Mouse (Mus musculus): ENCODE data around the gene Cwc15. TPM values are rescaled to one million over a fixed set of nuclear protein-coding genes. Genes with fewer than 3 reads are reported as not detected.

The Cwc15 gene
- polyA plus RNA-seq, 1 experiment = 11.5 TPM

DNA sequence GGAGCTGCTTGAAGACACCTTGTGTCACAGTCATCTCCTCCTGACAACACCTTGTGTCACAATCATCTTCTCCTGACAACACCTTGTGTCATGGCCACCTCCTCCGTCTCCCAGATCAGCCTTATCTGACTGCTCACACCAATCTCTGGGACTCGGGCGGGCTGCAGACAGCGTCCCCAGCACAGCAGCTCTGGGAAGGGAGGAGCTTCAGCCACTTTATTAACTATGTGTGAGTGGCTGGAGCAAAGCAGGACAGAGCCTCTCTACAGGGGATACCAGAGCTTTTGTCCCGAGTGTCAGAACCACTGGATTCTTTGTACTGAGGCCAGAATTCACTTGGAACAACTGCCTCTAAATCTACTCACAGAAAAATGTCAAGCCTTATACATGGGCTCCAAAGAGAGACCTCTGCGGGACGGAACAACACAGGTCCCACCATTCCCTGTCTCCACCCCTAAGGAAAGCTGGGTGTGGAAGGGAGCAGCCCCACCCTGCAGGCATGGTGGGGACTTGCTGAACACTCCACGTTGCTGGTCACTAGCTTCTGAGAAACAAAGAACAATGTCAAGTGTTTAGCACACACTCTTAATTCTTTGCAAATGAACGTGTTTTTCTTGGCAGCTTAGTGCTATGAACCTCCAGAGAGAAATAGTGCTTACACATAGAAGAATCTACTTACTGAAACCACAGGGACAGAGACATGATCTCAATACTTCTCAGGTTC is 43.8 kb downstream of the Cwc15 start:
- no peak for TF ChIP-seq GATA1 (IDR thresholded peaks at IDR 0.05; ENCODE audit: low read length)

DNA sequence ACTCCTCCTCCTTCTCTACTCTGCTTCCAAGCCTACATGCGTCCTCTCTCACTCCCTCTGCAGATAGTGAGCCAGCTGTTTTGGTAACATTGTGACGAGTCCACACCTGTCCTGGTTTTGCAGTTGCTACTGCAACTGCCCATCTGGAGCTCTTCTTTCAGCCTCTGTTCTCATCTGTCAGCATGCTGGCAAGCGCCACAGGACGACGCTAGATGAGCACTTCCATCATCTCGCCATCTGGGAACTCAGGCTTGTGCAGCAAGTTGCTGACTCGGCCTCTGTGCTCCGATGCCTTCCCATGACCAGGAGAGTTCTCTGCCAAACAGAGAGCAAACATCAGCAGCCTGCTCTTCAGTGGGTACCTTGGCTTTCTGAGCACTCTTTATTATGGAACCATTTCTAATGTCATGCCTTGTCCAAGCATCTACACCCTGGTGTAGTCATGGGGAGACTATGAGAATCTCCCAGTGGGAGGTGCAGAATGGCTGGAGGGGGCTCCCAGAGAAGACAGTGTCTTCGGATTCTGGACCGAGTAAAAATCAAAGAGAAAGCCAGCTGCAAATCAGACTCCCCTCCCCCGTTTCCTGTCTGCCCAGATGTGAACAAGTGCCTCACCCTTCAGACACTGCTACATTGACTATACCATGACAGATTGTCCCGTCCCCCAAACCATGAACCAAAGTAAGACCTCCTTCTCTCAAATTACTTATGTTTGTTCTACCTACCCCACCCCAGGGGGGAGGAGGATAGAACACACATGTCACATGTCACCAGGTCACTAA is 47.4 kb downstream of the Cwc15 start:
- no peak for TF ChIP-seq GATA1 (IDR thresholded peaks at IDR 0.05; ENCODE audit: low read length)

DNA sequence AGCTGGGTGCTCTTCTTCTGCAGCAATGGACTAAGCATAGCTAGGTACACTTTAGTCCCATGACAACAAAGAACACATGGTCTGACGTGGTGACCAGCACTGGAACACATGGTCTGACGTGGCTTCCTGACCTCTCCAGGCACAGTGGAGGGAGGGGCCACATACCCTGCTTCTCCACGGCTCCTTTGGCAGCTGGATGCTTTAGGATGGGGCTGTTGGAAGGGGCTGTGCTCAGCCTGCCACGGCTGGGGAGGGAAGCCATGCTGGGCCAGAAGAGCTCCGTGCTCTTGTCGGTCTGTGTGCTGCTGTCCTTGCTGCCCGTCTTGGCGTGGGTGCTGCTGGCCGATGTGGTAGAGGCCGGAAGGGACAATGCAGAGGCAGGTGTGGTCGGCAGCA is 47.9 kb downstream of the Cwc15 start:
- TF ChIP-seq GATA1 (IDR thresholded peaks at IDR 0.05; ENCODE audit: low read length) = no peak

DNA sequence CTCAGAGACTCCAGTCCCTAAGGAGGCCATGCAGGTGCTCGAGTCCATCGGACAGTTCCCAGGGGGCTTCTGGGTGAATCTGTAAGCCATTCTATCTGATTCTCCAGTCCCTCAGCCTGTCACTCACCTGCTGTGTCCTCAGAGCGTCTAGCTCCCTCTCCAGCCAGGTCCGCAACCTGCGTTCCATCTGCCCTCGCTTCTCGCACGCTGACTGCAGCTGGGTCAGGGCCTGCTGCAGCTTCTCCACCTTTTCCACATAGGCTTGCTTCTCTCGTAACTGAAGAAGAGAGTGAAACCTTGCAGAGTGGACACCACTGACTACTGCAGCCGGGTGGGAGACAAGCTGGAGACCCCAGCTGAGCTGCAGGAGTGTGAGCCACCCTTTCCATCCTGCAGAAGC is 57.9 kb downstream of the Cwc15 start:
- TF ChIP-seq GATA1 (IDR thresholded peaks at IDR 0.05; ENCODE audit: low read length) = no peak

DNA sequence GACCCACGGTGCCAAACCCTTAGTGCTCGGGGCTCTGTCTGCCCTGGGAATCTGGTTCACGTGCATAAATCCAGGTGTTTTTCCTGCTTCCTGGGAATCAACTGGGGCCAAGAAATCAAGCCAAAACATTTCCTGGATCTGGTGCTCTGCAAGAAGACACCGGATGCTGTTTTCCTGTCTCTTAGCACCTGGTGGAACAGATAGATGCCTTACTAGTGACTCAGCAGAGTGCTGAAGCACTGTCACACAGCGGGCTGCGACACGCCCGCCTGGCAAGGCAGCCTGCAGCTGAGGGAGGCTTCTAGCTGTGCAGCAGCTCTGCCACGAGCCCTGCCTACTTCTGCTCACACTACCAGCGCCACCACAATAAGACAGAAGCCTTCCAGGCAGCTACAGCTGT is 59.0 kb downstream of the Cwc15 start:
- no peak for TF ChIP-seq GATA1 (IDR thresholded peaks at IDR 0.05; ENCODE audit: low read length)

DNA sequence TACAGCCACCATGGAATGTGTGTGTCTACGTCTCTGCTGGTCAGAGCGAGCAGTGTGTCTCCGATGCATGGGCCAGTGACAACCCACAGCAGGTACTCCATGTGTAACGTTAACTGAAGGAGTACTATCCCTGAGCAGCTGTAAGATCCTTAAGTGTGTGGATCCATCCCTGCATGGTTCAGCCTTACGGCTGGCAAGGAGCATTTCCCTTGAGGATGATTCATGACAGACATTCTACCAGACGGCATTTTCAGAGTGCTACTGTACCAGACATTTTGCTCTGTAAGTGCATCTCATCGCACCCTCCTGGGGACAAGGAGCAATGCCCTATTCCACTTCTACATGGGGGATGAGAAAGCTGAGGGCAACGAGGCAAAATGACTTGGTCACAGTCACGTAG is 59.6 kb downstream of the Cwc15 start:
- TF ChIP-seq GATA1 (IDR thresholded peaks at IDR 0.05; ENCODE audit: low read length) = no peak

Other genes with a start within 250 kb of the Cwc15 start
- gene Sesn3, start 225.6 kb upstream of the Cwc15 start, polyA plus RNA-seq (2012) = 0.14 TPM in 1 of 2 replicates, not detected in the other
- gene Endod1, start 119.1 kb upstream of the Cwc15 start, polyA plus RNA-seq (2012) = 16.2 and 19.2 TPM in 2 replicates
- gene Kdm4d, start 135 bp upstream of the Cwc15 start, polyA plus RNA-seq (2012) = 0.18 and 0.32 TPM in 2 replicates
- gene Amotl1, start 144.4 kb downstream of the Cwc15 start, polyA plus RNA-seq (2012) = 2.1 and 3.0 TPM in 2 replicates
- 1.6 and 1.9 TPM in 2 replicates for gene Piwil4, start 240.1 kb downstream of the Cwc15 start, polyA plus RNA-seq (2012)

Measured in G1E-ER4 (cell line).